Mouse (Mus musculus): ENCODE data around the gene Olfml1. TPM values are rescaled to one million over a fixed set of nuclear protein-coding genes. Genes with fewer than 3 reads are reported as not detected.

The Olfml1 gene
- total and polyA plus RNA-seq, 3 experiments, result not detected

DNA sequence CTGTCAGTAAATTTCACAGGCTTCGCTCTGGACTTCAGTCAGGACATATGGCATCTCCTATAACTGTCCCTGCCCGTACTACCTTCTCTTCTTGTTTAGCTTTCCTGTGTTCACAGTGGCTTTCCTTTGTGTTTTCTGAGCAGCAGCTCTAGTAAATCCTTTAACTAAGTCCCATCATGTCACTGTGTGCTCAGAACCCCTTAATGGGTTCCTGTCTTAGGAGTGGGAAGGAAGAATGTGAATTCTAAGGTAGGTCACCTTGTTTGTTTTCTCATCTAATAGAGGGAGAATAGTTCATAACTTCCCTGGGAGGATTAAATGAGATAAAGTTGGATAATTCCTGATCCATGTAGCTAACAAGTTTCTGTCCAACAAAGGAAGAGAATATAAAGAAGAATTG lies 57.8 kb downstream of the Olfml1 start, which contains the start of gene 5330417H12Rik:
Gene 5330417H12Rik (minus strand): TSS at position 101 of the 400 bp plus-strand sequence.
- no peaks in the 10 kb centered on the region for H3K36me3 ChIP-seq (ENCODE audit: control insufficient read depth in 1 of 2, insufficient read depth in 2 of 2, low read length in 2 of 2)
- no peaks in the 10 kb centered on the region for H3K4me1 ChIP-seq (ENCODE audit: control insufficient read depth in 1 of 2, insufficient read depth in 2 of 2, low read length in 2 of 2)
- no peak for TF ChIP-seq MEF2A (IDR thresholded peaks at IDR 0.05; ENCODE audit: extremely low read depth, insufficient replicate concordance, low read depth, low read length, poor library complexity, severe bottlenecking)
- no peak for TF ChIP-seq RCOR1 (IDR thresholded peaks at IDR 0.05; ENCODE audit: low read depth, low read length)
- no peak for TF ChIP-seq MAX (IDR thresholded peaks at IDR 0.05; ENCODE audit: low read length)
- no peak for TF ChIP-seq NRF1 (IDR thresholded peaks at IDR 0.05; ENCODE audit: insufficient read depth, low read depth, low read length, poor library complexity, severe bottlenecking)
- no peak for TF ChIP-seq GABPA (IDR thresholded peaks at IDR 0.05; ENCODE audit: low read depth, low read length)
- no peak for TF ChIP-seq CTCF (IDR thresholded peaks at IDR 0.05 in 2 of 3, conservative IDR thresholded peaks at IDR 0.05 in 1 of 3; ENCODE audit: control insufficient read depth in 1 of 3, insufficient read depth in 1 of 3, low read depth in 2 of 3, low read length in 3 of 3, poor library complexity in 1 of 3, severe bottlenecking in 1 of 3)
- TF ChIP-seq MYB (IDR thresholded peaks at IDR 0.05; ENCODE audit: low read depth, low read length), result no peak
- no peak for TF ChIP-seq KAT2A (conservative IDR thresholded peaks at IDR 0.05; ENCODE audit: low read depth, low read length)
- no peak for TF ChIP-seq E2F4 (IDR thresholded peaks at IDR 0.05; ENCODE audit: borderline replicate concordance, low read depth, low read length)
- no peak for TF ChIP-seq ETS1 (IDR thresholded peaks at IDR 0.05; ENCODE audit: low read depth, low read length)
- no peak for TF ChIP-seq ZKSCAN1 (IDR thresholded peaks at IDR 0.05; ENCODE audit: low read depth, low read length)
- no peaks in the 10 kb centered on the region for H3K79me2 ChIP-seq (ENCODE audit: control insufficient read depth, insufficient read depth, low read length, poor library complexity)
- H3K9me3 ChIP-seq (replicated peaks; ENCODE audit: insufficient read depth, low read length), result no peaks in the 10 kb centered on the region
- H3K4me3 ChIP-seq (ENCODE audit: control insufficient read depth in 1 of 2, insufficient read depth in 1 of 2, low read depth in 2 of 2, low read length in 2 of 2), result no peak within 1 kb of the TSS
- no peak for DNase-seq (ENCODE audit: low read depth, low spot score)
- no peak within 1 kb of the TSS for H3K9ac ChIP-seq (ENCODE audit: control insufficient read depth, low read depth, low read length, poor library complexity, severe bottlenecking)
- H3K27ac ChIP-seq (ENCODE audit: control insufficient read depth, low read depth, low read length), result no peak within 1 kb of the TSS
- no peaks in the 10 kb centered on the region for H3K27me3 ChIP-seq (ENCODE audit: control insufficient read depth in 1 of 2, insufficient read depth in 2 of 2, low read length in 2 of 2)

DNA sequence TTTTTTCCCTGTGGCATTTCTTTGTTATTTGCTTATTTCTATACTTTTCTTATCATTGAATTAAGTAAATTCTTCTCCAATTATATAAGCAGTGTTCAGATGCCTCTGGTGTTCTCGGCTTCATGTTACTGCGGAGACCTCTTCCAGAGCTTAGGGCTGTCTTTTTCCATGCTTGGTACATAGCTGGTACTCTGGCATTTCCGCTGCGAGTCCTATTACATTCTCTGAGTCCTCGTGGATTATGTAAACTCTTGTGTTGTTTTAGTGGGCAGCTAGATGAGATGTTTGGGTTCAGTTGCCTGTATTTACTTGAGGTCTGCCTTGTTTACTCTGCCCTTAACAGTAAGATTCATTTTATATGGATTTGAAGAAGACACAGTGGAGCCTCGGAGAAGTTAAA lies 58.5 kb downstream of the Olfml1 start:
- Histone ChIP-seq H3K36me3 (ENCODE audit: control insufficient read depth in 1 of 2, insufficient read depth in 2 of 2, low read length in 2 of 2) (no peaks in the 10 kb centered on the region), H3K79me2 (ENCODE audit: control insufficient read depth, insufficient read depth, low read length, poor library complexity) (no peaks in the 10 kb centered on the region), H3K9ac (ENCODE audit: control insufficient read depth, low read depth, low read length, poor library complexity, severe bottlenecking) (no peak overlapping the region), H3K4me1 (ENCODE audit: control insufficient read depth in 1 of 2, insufficient read depth in 2 of 2, low read length in 2 of 2) (no peaks in the 10 kb centered on the region), H3K9me3 (replicated peaks; ENCODE audit: insufficient read depth, low read length) (no peaks in the 10 kb centered on the region), H3K4me3 (ENCODE audit: control insufficient read depth in 1 of 2, insufficient read depth in 1 of 2, low read depth in 2 of 2, low read length in 2 of 2) (no peak overlapping the region), H3K27me3 (ENCODE audit: control insufficient read depth in 1 of 2, insufficient read depth in 2 of 2, low read length in 2 of 2) (no peaks in the 10 kb centered on the region), H3K27ac (ENCODE audit: control insufficient read depth, low read depth, low read length) (no peak overlapping the region)
- no peak for DNase-seq (ENCODE audit: low read depth, low spot score)
- TF ChIP-seq ELF1 (IDR thresholded peaks at IDR 0.05; ENCODE audit: low read depth, low read length) (no peak), ZNF384 (IDR thresholded peaks at IDR 0.05; ENCODE audit: low read depth, low read length) (no peak), POLR2AphosphoS5 (IDR thresholded peaks at IDR 0.05; ENCODE audit: borderline replicate concordance, low read depth, low read length) (no peak), ETS1 (IDR thresholded peaks at IDR 0.05; ENCODE audit: low read depth, low read length) (no peak), E2F4 (IDR thresholded peaks at IDR 0.05; ENCODE audit: borderline replicate concordance, low read depth, low read length) (no peak), RCOR1 (IDR thresholded peaks at IDR 0.05; ENCODE audit: low read depth, low read length) (no peak), JUND (IDR thresholded peaks at IDR 0.05; ENCODE audit: low read depth, low read length) (no peak), RAD21 (IDR thresholded peaks at IDR 0.05; ENCODE audit: low read depth, low read length) (no peak), MAX (IDR thresholded peaks at IDR 0.05; ENCODE audit: low read length) (no peak)
